Mouse (Mus musculus): Measurements from ENCODE around the gene Auts2.

GRCm38 (mm10) chr5:132472905-132473321 lies 70.2 kb downstream of the Auts2 start:
- TF ChIP-seq GATA1 (IDR thresholded peaks at IDR 0.05; ENCODE audit: low read length) = no peak
- no peak for TF ChIP-seq TAL1 (IDR thresholded peaks at IDR 0.05; ENCODE audit: low read length)
